Mouse (Mus musculus): ENCODE measurements at regions not wholly inside any gene's neighbourhood (a gene's known extent, or its start where the extent isn't known, plus 50 kb on each side); places are given as distances from the start of the nearest gene placed in this dataset.

DNA sequence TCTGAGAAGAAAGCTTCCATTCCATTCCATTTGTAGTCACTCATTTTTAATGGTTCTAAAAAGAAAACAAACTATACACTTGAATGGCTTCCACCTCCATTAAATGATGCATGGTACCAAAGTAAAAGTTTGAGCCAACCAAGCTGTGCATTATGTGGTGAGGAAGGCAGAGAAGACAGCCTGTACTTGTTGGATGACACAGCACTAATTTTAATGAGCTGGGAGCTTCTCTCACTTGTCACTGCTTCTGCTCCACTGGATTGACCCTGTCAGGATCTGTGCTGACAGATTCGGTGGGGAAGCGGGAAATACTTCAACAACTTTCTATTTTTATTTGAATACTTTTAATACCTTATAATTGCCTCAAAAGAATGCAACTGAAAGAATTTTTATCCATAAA lies 403.3 kb downstream of the Tm4sf1 start:
- TF ChIP-seq EP300 (IDR thresholded peaks at IDR 0.05; ENCODE audit: low read depth in 1 of 2, low read length in 2 of 2), result no peak
- no peak for TF ChIP-seq SMC3 (IDR thresholded peaks at IDR 0.05; ENCODE audit: low read depth, low read length)
- no peak for TF ChIP-seq KAT2A (conservative IDR thresholded peaks at IDR 0.05; ENCODE audit: low read depth, low read length)
- TF ChIP-seq NELFE (IDR thresholded peaks at IDR 0.05; ENCODE audit: low read depth, low read length), result no peak
- TF ChIP-seq MAFK (IDR thresholded peaks at IDR 0.05; ENCODE audit: borderline replicate concordance, low read depth, low read length), result no peak
- no peak for TF ChIP-seq CTCF (IDR thresholded peaks at IDR 0.05 in 2 of 3, conservative IDR thresholded peaks at IDR 0.05 in 1 of 3; ENCODE audit: control insufficient read depth in 1 of 3, insufficient read depth in 1 of 3, low read depth in 2 of 3, low read length in 3 of 3, poor library complexity in 1 of 3, severe bottlenecking in 1 of 3)
- no peak for TF ChIP-seq CHD2 (IDR thresholded peaks at IDR 0.05; ENCODE audit: low read length)
- TF ChIP-seq POLR2A (IDR thresholded peaks at IDR 0.05; ENCODE audit: control insufficient read depth in 1 of 2, insufficient read depth in 1 of 2, low read depth in 1 of 2, low read length in 2 of 2, poor library complexity in 1 of 2), result no peak
- no peak for TF ChIP-seq GATA1 (IDR thresholded peaks at IDR 0.05; ENCODE audit: low read depth, low read length)
- TF ChIP-seq TAL1 (IDR thresholded peaks at IDR 0.05; ENCODE audit: low read length), result no peak
- TF ChIP-seq ZNF384 (IDR thresholded peaks at IDR 0.05; ENCODE audit: low read depth, low read length), result no peak
- TF ChIP-seq ELF1 (IDR thresholded peaks at IDR 0.05; ENCODE audit: low read depth, low read length), result no peak
- no peak for TF ChIP-seq ZC3H11A (IDR thresholded peaks at IDR 0.05; ENCODE audit: low read depth, low read length)
- no peak for TF ChIP-seq HCFC1 (IDR thresholded peaks at IDR 0.05; ENCODE audit: low read depth, low read length)
